Mouse (Mus musculus): ENCODE data around the gene Ccdc58. TPM values are rescaled to one million over a fixed set of nuclear protein-coding genes. Genes with fewer than 3 reads are reported as not detected.
"Not testable (repeated sequence)": the region's sequence is repeated elsewhere in the genome, so short reads cannot be mapped to it uniquely, and the experiment has no call there.

The Ccdc58 gene
- total and polyA plus RNA-seq, 3 experiments, result 98.3 to 183 TPM; not detected in 1

GRCm38 (mm10) chr16:36071450-36072379, at the start of gene Ccdc58, which contains the start of gene Fam162a (continued):
- TF ChIP-seq MAX (IDR thresholded peaks at IDR 0.05; ENCODE audit: low read length), result peak; percentile 86
- no peak for TF ChIP-seq MAFK (IDR thresholded peaks at IDR 0.05; ENCODE audit: borderline replicate concordance, low read depth, low read length)
- TF ChIP-seq POLR2AphosphoS2 (IDR thresholded peaks at IDR 0.05; ENCODE audit: low read length), result peak; percentile 92
- no peak for TF ChIP-seq ZNF384 (IDR thresholded peaks at IDR 0.05; ENCODE audit: low read depth, low read length)

DNA sequence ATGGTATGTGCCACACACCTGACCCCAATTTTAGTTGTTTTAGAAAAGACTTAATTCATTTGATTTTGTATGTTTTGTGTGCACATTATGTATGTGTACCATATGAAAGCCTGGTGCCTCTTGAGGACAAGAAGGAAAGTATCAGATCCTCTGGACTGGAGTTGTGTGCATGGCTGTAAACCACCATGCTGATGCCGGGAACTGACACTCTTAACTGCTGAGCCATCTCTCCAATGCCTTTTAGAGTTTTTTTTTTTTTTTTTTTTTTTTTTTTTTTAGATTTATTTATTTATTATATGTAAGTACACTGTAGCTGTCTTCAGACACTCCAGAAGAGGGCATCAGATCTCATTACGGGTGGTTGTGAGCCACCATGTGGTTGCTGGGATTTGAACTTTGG, 43.4 kb upstream of the Ccdc58 start:
- H3K27me3 ChIP-seq (ENCODE audit: control insufficient read depth in 1 of 2, insufficient read depth in 2 of 2, low read length in 2 of 2); H3K9ac ChIP-seq (ENCODE audit: control insufficient read depth, low read depth, low read length, poor library complexity, severe bottlenecking); H3K4me1 ChIP-seq (ENCODE audit: control insufficient read depth in 1 of 2, insufficient read depth in 2 of 2, low read length in 2 of 2); H3K27ac ChIP-seq (ENCODE audit: control insufficient read depth, low read depth, low read length); DNase-seq (ENCODE audit: low read depth, low spot score); H3K4me3 ChIP-seq (ENCODE audit: control insufficient read depth in 1 of 2, insufficient read depth in 1 of 2, low read depth in 2 of 2, low read length in 2 of 2); H3K79me2 ChIP-seq (ENCODE audit: control insufficient read depth, insufficient read depth, low read length, poor library complexity); H3K9me3 ChIP-seq (replicated peaks; ENCODE audit: insufficient read depth, low read length): not testable (repeated sequence)
- peaks cover 0 to 53% of the 10 kb centered on the region in 2 experiments; a peak in 2 of 4 replicates for H3K36me3 ChIP-seq (ENCODE audit: control insufficient read depth in 1 of 2, insufficient read depth in 2 of 2, low read length in 2 of 2)

GRCm38 (mm10) chr16:36040640-36041624, 30.6 kb upstream of the Ccdc58 start, which contains the start of gene Wdr5b:
Gene Wdr5b, plus strand, starts transcription at chr16:36041190.
- no peaks in the 10 kb centered on the region for H3K9me3 ChIP-seq (replicated peaks; ENCODE audit: insufficient read depth, low read length)
- peak within 1 kb of the TSS; percentile 89 for H3K9ac ChIP-seq (ENCODE audit: control insufficient read depth, low read depth, low read length, poor library complexity, severe bottlenecking)
- peak within 1 kb of the TSS; percentile 62 to 83 for H3K4me3 ChIP-seq (ENCODE audit: control insufficient read depth in 1 of 2, insufficient read depth in 1 of 2, low read depth in 2 of 2, low read length in 2 of 2)
- no peaks in the 10 kb centered on the region for H3K27me3 ChIP-seq (ENCODE audit: control insufficient read depth in 1 of 2, insufficient read depth in 2 of 2, low read length in 2 of 2)
- DNase-seq (ENCODE audit: low read depth, low spot score), result peak; percentile 99
- H3K4me1 ChIP-seq (ENCODE audit: control insufficient read depth in 1 of 2, insufficient read depth in 2 of 2, low read length in 2 of 2), result 0 out of 4 replicates have a peak, but pooled peaks cover 2% of the 10 kb centered on the region in 2 experiments
- peak within 1 kb of the TSS; percentile 95 for H3K27ac ChIP-seq (ENCODE audit: control insufficient read depth, low read depth, low read length)
- peaks cover 10% of the 10 kb centered on the region for H3K79me2 ChIP-seq (ENCODE audit: control insufficient read depth, insufficient read depth, low read length, poor library complexity)
- peaks cover 3 to 6% of the 10 kb centered on the region in 2 experiments; a peak in 3 of 4 replicates for H3K36me3 ChIP-seq (ENCODE audit: control insufficient read depth in 1 of 2, insufficient read depth in 2 of 2, low read length in 2 of 2)
- TF ChIP-seq ZMIZ1 (IDR thresholded peaks at IDR 0.05; ENCODE audit: low read depth, low read length) (peak; percentile 73; the same call in 1 of the 2 replicates), MAZ (IDR thresholded peaks at IDR 0.05; ENCODE audit: low read depth, low read length) (no peak), E2F4 (IDR thresholded peaks at IDR 0.05; ENCODE audit: borderline replicate concordance, low read depth, low read length) (peak; percentile 87; the same call in 1 of the 2 replicates), GABPA (IDR thresholded peaks at IDR 0.05; ENCODE audit: low read depth, low read length) (no peak), NRF1 (IDR thresholded peaks at IDR 0.05; ENCODE audit: insufficient read depth, low read depth, low read length, poor library complexity, severe bottlenecking) (peak; percentile 90), JUND (IDR thresholded peaks at IDR 0.05; ENCODE audit: low read depth, low read length) (peak; percentile 55; the same call in 1 of the 2 replicates), EP300 (IDR thresholded peaks at IDR 0.05; ENCODE audit: low read depth in 1 of 2, low read length in 2 of 2) (0 out of 4 replicates have a peak, but pooled peaks of 1 of the 2 experiments have one; percentile 16), GATA1 (IDR thresholded peaks at IDR 0.05; ENCODE audit: low read depth, low read length) (peak; percentile 28; the same call in 1 of the 2 replicates), RCOR1 (IDR thresholded peaks at IDR 0.05; ENCODE audit: low read depth, low read length) (no peak), TBP (IDR thresholded peaks at IDR 0.05; ENCODE audit: low read depth, low read length) (peak; percentile 76), MAFK (IDR thresholded peaks at IDR 0.05; ENCODE audit: borderline replicate concordance, low read depth, low read length) (no peak), ELF1 (IDR thresholded peaks at IDR 0.05; ENCODE audit: low read depth, low read length) (peak; percentile 87), MXI1 (IDR thresholded peaks at IDR 0.05; ENCODE audit: low read depth, low read length) (peak; percentile 74), MAX (IDR thresholded peaks at IDR 0.05; ENCODE audit: low read length) (peak; percentile 27), SMC3 (IDR thresholded peaks at IDR 0.05; ENCODE audit: low read depth, low read length) (peak; percentile 9; the same call in 1 of the 2 replicates), SIN3A (IDR thresholded peaks at IDR 0.05; ENCODE audit: low read length) (peak; percentile 87), CHD1 (IDR thresholded peaks at IDR 0.05; ENCODE audit: low read depth, low read length) (no peak), HCFC1 (IDR thresholded peaks at IDR 0.05; ENCODE audit: low read depth, low read length) (peak; percentile 92), MYC (IDR thresholded peaks at IDR 0.05; ENCODE audit: low read depth, low read length) (peak; percentile 40; the same call in 1 of the 2 replicates), CHD2 (IDR thresholded peaks at IDR 0.05; ENCODE audit: low read length) (peak; percentile 92), POLR2A (IDR thresholded peaks at IDR 0.05; ENCODE audit: control insufficient read depth in 1 of 2, insufficient read depth in 1 of 2, low read depth in 1 of 2, low read length in 2 of 2, poor library complexity in 1 of 2) (peak; percentile 70 to 85; a peak in 3 of 4 replicates), ZKSCAN1 (IDR thresholded peaks at IDR 0.05; ENCODE audit: low read depth, low read length) (no peak), POLR2AphosphoS2 (IDR thresholded peaks at IDR 0.05; ENCODE audit: low read length) (peak; percentile 98)

Measured in MEL (cell line).